Mouse (Mus musculus): ENCODE measurements around the gene Slc7a14. TPM values are rescaled to one million over a fixed set of nuclear protein-coding genes. Genes with fewer than 3 reads are reported as not detected.

Slc7a14 gene
- not detected for polyA plus RNA-seq (2017; shearing (Covaris generic))

DNA sequence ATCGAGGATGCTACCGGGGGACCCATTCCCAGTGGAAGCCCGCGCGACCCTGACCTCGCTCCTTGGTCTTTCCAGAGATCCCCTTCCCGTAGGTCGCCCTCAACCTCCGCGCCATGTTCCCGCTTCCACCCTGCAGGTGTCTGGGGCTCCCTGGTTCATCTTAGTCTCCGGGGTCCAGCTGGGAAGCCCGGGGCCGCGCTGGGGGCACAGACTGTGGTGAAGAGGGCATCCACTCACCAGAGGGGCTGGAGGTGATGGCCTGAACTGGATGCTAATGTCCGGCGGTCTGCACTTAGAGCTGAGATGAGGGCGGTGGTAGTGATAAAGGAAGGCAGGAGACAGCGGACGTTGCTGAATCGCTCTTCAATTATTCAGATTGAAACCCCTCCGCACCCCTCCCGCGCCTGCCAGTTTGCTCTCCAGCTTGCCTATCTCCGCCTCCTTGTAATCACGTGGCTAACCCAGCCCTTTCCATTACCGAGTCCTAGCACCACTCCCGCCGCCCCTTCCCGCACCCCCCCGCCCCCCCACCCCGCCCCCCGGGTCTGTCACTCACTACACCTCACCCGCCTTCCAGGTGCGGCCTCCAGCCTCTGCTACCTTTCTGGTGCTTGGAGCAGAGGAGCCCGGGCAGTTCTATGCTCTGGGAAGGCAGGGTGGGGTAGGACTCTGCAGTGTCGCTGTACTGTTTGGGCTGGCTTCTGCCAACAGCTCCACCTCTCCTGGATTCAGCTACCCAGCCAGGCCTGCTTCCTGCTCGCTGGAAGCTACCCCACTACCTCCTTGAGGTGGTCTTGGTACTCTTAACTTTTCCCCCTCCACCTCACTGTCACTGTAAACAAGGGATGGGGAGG, at the start of gene Slc7a14:
Slc7a14 (minus strand) TSS at position 445 of the 854 bp plus-strand sequence.

Other genes with a start within 250 kb of the Slc7a14 start
- gene Skil, start 215.3 kb downstream of the Slc7a14 start, polyA plus RNA-seq (2017; shearing (Covaris generic)): 62.1 TPM
- not detected for gene Cldn11, start 160.5 kb downstream of the Slc7a14 start, polyA plus RNA-seq (2017; shearing (Covaris generic))

All from activated CD4-positive, CD25-positive, alpha-beta regulatory T cell, adult 9 weeks (primary cell).